Mouse (Mus musculus) stomach, embryonic 14.5 days (tissue): ENCODE measurements at regions not wholly inside any gene's neighbourhood (a gene's known extent, or its start where the extent isn't known, plus 50 kb on each side); places are given as distances from the start of the nearest gene placed in this dataset.

Experiments
- ATAC-seq: fragments of 200-750 bp; cut with Nextera tagmentation; 2 replicates; pipeline ENCODE4 v1.8.0; 2017; ENCODE audit warnings: low read depth, moderate TSS enrichment; ENCODE audit not compliant: insufficient number of reproducible peaks, insufficient read depth, low FRiP score
- H3K27ac ChIP-seq: fragments of 300-500 bp; sonication (generic); 2 replicates; pipeline ENCODE4 v1.5.1; 2014; ENCODE audit warnings: mild to moderate bottlenecking, low read length, moderate library complexity, mixed read lengths
- H3K27me3 ChIP-seq: fragments of 300-500 bp; sonication (generic); 2 replicates; pipeline ENCODE4 v1.6.1; 2014; ENCODE audit warnings: low read length, control low read depth, mixed read lengths; ENCODE audit not compliant: control insufficient read depth, insufficient read depth
- H3K36me3 ChIP-seq: fragments of 300-500 bp; sonication (generic); 2 replicates; pipeline ENCODE4 v1.6.1; 2014; ENCODE audit warnings: mild to moderate bottlenecking, control low read depth, low read length, moderate library complexity, mixed read lengths; ENCODE audit not compliant: control insufficient read depth, insufficient read depth
- H3K4me1 ChIP-seq: fragments of 300-500 bp; sonication (generic); 2 replicates; pipeline ENCODE4 v1.6.1; 2014; ENCODE audit warnings: low read length, control low read depth, mixed read lengths; ENCODE audit not compliant: control insufficient read depth, insufficient read depth
- H3K4me2 ChIP-seq: fragments of 300-500 bp; sonication (generic); replicated peaks from 2 replicates; pipeline ENCODE4 v1.6.1; 2014; ENCODE audit warnings: low read depth, low read length, control low read depth
- H3K4me3 ChIP-seq: fragments of 300-500 bp; sonication (generic); 2 replicates; pipeline ENCODE4 v1.5.1; 2014; ENCODE audit warnings: low read depth, low read length, control low read depth
- H3K9ac ChIP-seq: fragments of 300-500 bp; sonication (generic); replicated peaks from 2 replicates; pipeline ENCODE4 v1.6.1; 2014; ENCODE audit warnings: low read depth, mild to moderate bottlenecking, control low read depth, low read length, moderate library complexity, mixed read lengths
- H3K9me3 ChIP-seq: fragments of 300-500 bp; sonication (generic); 2 replicates; pipeline ENCODE4 v1.6.1; 2016; ENCODE audit warnings: low read depth, low read length, control low read depth; ENCODE audit not compliant: control insufficient read depth
- WGBS: fragments of 180-500 bp; shearing (Covaris S2); extraction: QIAGEN DNeasy Blood & Tissue Kit; methylation state at CpG from one replicate; pipeline ENCODE4 v1.1.7; 2014; 5-methylcytosine and 5-hydroxymethylcytosine counted together

GRCm38 (mm10) chr3:54592655-54593428 is 99.8 kb upstream of the Supt20 start:
- no peaks in the 10 kb centered on the region for H3K27me3 ChIP-seq
- H3K4me1 ChIP-seq: 0 out of 2 replicates have a peak, but pooled peaks cover 3% of the 10 kb centered on the region
- peaks cover 2% of the 10 kb centered on the region; the same call in 1 of the 2 replicates for H3K9me3 ChIP-seq
- 60% methylated on average over 14 of the region's 14 CpGs for WGBS
- no peak overlapping the region; the same call in 1 of the 2 replicates for H3K27ac ChIP-seq
- no peak overlapping the region for H3K4me3 ChIP-seq
- H3K9ac ChIP-seq: no peak overlapping the region
- no peaks in the 10 kb centered on the region for H3K36me3 ChIP-seq
- no peak for ATAC-seq
- H3K4me2 ChIP-seq: no peak overlapping the region

GRCm38 (mm10) chr3:54595193-54595592 is 97.4 kb upstream of the Supt20 start:
- Histone ChIP-seq H3K27ac (no peak overlapping the region), H3K4me3 (no peak overlapping the region), H3K4me2 (no peak overlapping the region), H3K4me1 (0 out of 2 replicates have a peak, but pooled peaks cover 8% of the 10 kb centered on the region), H3K9me3 (peaks cover 2% of the 10 kb centered on the region; the same call in 1 of the 2 replicates), H3K27me3 (no peaks in the 10 kb centered on the region), H3K36me3 (no peaks in the 10 kb centered on the region), H3K9ac (no peak overlapping the region)
- 90% methylated on average over 3 of the region's 3 CpGs for WGBS
- no peak for ATAC-seq

- ATAC-seq: no peak
- Histone ChIP-seq H3K36me3 (no peaks in the 10 kb centered on the region), H3K27ac (0 out of 2 replicates have a peak overlapping the region, but pooled peaks have one; percentile 21), H3K4me1 (0 out of 2 replicates have a peak, but pooled peaks cover 8% of the 10 kb centered on the region), H3K4me2 (no peak overlapping the region), H3K4me3 (no peak overlapping the region), H3K27me3 (no peaks in the 10 kb centered on the region), H3K9me3 (no peaks in the 10 kb centered on the region), H3K9ac (no peak overlapping the region)
- WGBS: 47% methylated on average over 11 of the region's 11 CpGs
Observed at GRCm38 (mm10) chr3:54597326-54598274, 95.0 kb upstream of the Supt20 start.

- no peak overlapping the region for H3K9ac ChIP-seq
- H3K27me3 ChIP-seq: no peaks in the 10 kb centered on the region
- H3K27ac ChIP-seq: 0 out of 2 replicates have a peak overlapping the region, but pooled peaks have one; percentile 21
- no peaks in the 10 kb centered on the region for H3K36me3 ChIP-seq
- H3K4me2 ChIP-seq: no peak overlapping the region
- H3K9me3 ChIP-seq: no peaks in the 10 kb centered on the region
- 74% methylated on average over 5 of the region's 5 CpGs for WGBS
- 0 out of 2 replicates have a peak, but pooled peaks cover 8% of the 10 kb centered on the region for H3K4me1 ChIP-seq
- H3K4me3 ChIP-seq: no peak overlapping the region
- no peak for ATAC-seq
Observed at GRCm38 (mm10) chr3:54598296-54598695, 94.3 kb upstream of the Supt20 start.

GRCm38 (mm10) chr3:54604705-54605379 is 87.8 kb upstream of the Supt20 start:
- Histone ChIP-seq H3K4me1 (no peaks in the 10 kb centered on the region), H3K36me3 (no peaks in the 10 kb centered on the region), H3K27me3 (no peaks in the 10 kb centered on the region), H3K4me3 (no peak overlapping the region), H3K9me3 (no peaks in the 10 kb centered on the region), H3K27ac (no peak overlapping the region), H3K4me2 (no peak overlapping the region), H3K9ac (no peak overlapping the region)
- no peak for ATAC-seq
- WGBS: 75% methylated on average over 4 of the region's 4 CpGs

- no peaks in the 10 kb centered on the region for H3K9me3 ChIP-seq
- H3K9ac ChIP-seq: no peak overlapping the region
- WGBS: 62% methylated on average over 10 of the region's 10 CpGs
- H3K36me3 ChIP-seq: no peaks in the 10 kb centered on the region
- H3K27me3 ChIP-seq: no peaks in the 10 kb centered on the region
- no peak overlapping the region for H3K4me3 ChIP-seq
- ATAC-seq: no peak
- no peak overlapping the region for H3K27ac ChIP-seq
- H3K4me1 ChIP-seq: no peaks in the 10 kb centered on the region
- no peak overlapping the region for H3K4me2 ChIP-seq
Observed at GRCm38 (mm10) chr3:54611431-54611990, 81.1 kb upstream of the Supt20 start.

- WGBS: 72% methylated on average over 2 of the region's 2 CpGs
Observed at GRCm38 (mm10) chr3:54613845-54614244, 78.8 kb upstream of the Supt20 start.

GRCm38 (mm10) chr3:54617298-54617697 is 75.3 kb upstream of the Supt20 start:
- WGBS: 93% methylated on average over 4 of the region's 4 CpGs
- Histone ChIP-seq H3K36me3 (no peaks in the 10 kb centered on the region), H3K4me3 (no peak overlapping the region), H3K4me1 (no peaks in the 10 kb centered on the region), H3K9me3 (no peaks in the 10 kb centered on the region; the same call in 1 of the 2 replicates), H3K27ac (no peak overlapping the region), H3K4me2 (no peak overlapping the region), H3K27me3 (no peaks in the 10 kb centered on the region), H3K9ac (no peak overlapping the region)
- ATAC-seq: no peak

More at GRCm38 (mm10) chr3:54613845-54614244, 78.8 kb upstream of the Supt20 start:
- no peak for ATAC-seq
- Histone ChIP-seq H3K36me3 (no peaks in the 10 kb centered on the region), H3K4me2 (no peak overlapping the region), H3K4me3 (no peak overlapping the region), H3K9ac (no peak overlapping the region), H3K27me3 (no peaks in the 10 kb centered on the region), H3K9me3 (no peaks in the 10 kb centered on the region), H3K27ac (no peak overlapping the region), H3K4me1 (no peaks in the 10 kb centered on the region)
